Mouse (Mus musculus) olfactory bulb, adult 2 months (tissue): Measurements from ENCODE around the gene Mrpl4. TPM values are rescaled to one million over a fixed set of nuclear protein-coding genes. Genes with fewer than 3 reads are reported as not detected.
A peak's percentile ranks its signal among the peaks of the same experiment; 100 is the strongest.

Experiments
- H3K27ac ChIP-seq: fragments of 200-500 bp; 2 replicates; pipeline ENCODE4 v1.5.1; 2012; ENCODE audit warnings: low read depth, low read length; ENCODE audit not compliant: insufficient read depth
- H3K4me1 ChIP-seq: fragments of 200-500 bp; 2 replicates; pipeline ENCODE4 v1.6.1; 2012; ENCODE audit warnings: low read length; ENCODE audit not compliant: control insufficient read depth, insufficient read depth
- H3K4me3 ChIP-seq: fragments of 200-500 bp; 2 replicates; pipeline ENCODE4 v1.5.1; 2012; ENCODE audit warnings: mild to moderate bottlenecking, low read depth, low read length, moderate library complexity; ENCODE audit not compliant: insufficient read depth
- CTCF ChIP-seq: fragments of 200-500 bp; IDR thresholded peaks from 2 replicates; pipeline ENCODE4 v1.5.1; 2012; ENCODE audit warnings: low read depth, mild to moderate bottlenecking, low read length, moderate library complexity; ENCODE audit not compliant: insufficient read depth
- POLR2A ChIP-seq: fragments of 200-500 bp; IDR thresholded peaks from 2 replicates; pipeline ENCODE4 v1.6.1; 2012; ENCODE audit warnings: mild to moderate bottlenecking, low read depth, low read length, moderate library complexity; ENCODE audit not compliant: insufficient read depth
- WGBS: fragments of 180-500 bp; shearing (Covaris S2); methylation state at CpG from one replicate; pipeline ENCODE4 v1.1.7; 2018; 5-methylcytosine and 5-hydroxymethylcytosine counted together
- polyA plus RNA-seq: library from polyadenylated mRNA; stranded (reverse); fragments of >200 nt; gene quantifications from 2 replicates; pipeline ENCODE4 v1.2.4, GENCODE M21; 2012; ENCODE audit warnings: low replicate concordance; ENCODE audit not compliant: missing spikeins, insufficient read depth, insufficient read length

The Mrpl4 gene
- polyA plus RNA-seq, 1 experiment: not detected

- 84% methylated on average over 19 of the region's 19 CpGs for WGBS
- peaks cover 23% of the 10 kb centered on the region for H3K4me1 ChIP-seq
- TF ChIP-seq POLR2A (no peak), CTCF (no peak)
- no peak overlapping the region for H3K27ac ChIP-seq
- H3K4me3 ChIP-seq: no peak overlapping the region
These were observed 22.8 kb downstream of the Mrpl4 start for GRCm38 (mm10) chr9:21025258-21025810.

GRCm38 (mm10) chr9:21026849-21027248 is 24.3 kb downstream of the Mrpl4 start:
- Histone ChIP-seq H3K4me1 (peaks cover 29% of the 10 kb centered on the region), H3K4me3 (no peak overlapping the region), H3K27ac (no peak overlapping the region)
- TF ChIP-seq CTCF (no peak), POLR2A (no peak)
- 91% methylated on average over 12 of the region's 12 CpGs for WGBS

GRCm38 (mm10) chr9:21027774-21028290 is 25.3 kb downstream of the Mrpl4 start:
- H3K27ac ChIP-seq: no peak overlapping the region
- no peak overlapping the region for H3K4me3 ChIP-seq
- no peak for TF ChIP-seq POLR2A
- TF ChIP-seq CTCF: no peak
- 49% methylated on average over 8 of the region's 8 CpGs for WGBS
- peaks cover 32% of the 10 kb centered on the region for H3K4me1 ChIP-seq

GRCm38 (mm10) chr9:21028560-21029110 is 26.1 kb downstream of the Mrpl4 start:
- H3K4me1 ChIP-seq: peaks cover 40% of the 10 kb centered on the region
- TF ChIP-seq POLR2A (no peak), CTCF (no peak)
- no peak overlapping the region for H3K4me3 ChIP-seq
- H3K27ac ChIP-seq: no peak overlapping the region
- WGBS: 77% methylated on average over 6 of the region's 6 CpGs

- peak within 1 kb of the TSS; percentile 25; the same call in 1 of the 2 replicates for H3K27ac ChIP-seq
- peak within 1 kb of the TSS; percentile 43 for H3K4me3 ChIP-seq
- TF ChIP-seq CTCF: peak; percentile 75; the same call in 1 of the 2 replicates
- no peak for TF ChIP-seq POLR2A
- peaks cover 42% of the 10 kb centered on the region for H3K4me1 ChIP-seq
- WGBS: 4% methylated on average over 37 of the region's 37 CpGs
These were observed 26.9 kb downstream of the Mrpl4 start, which contains the start of gene Icam4 for GRCm38 (mm10) chr9:21029291-21030054. Gene Icam4 (plus strand): TSS chr9:21029373.

- peaks cover 49% of the 10 kb centered on the region for H3K4me1 ChIP-seq
- TF ChIP-seq CTCF (no peak), POLR2A (no peak)
- peak overlapping the region; percentile 43 for H3K4me3 ChIP-seq
- H3K27ac ChIP-seq: peak overlapping the region; percentile 25; the same call in 1 of the 2 replicates
- 28% methylated on average over 22 of the region's 22 CpGs for WGBS
These were observed 27.6 kb downstream of the Mrpl4 start for GRCm38 (mm10) chr9:21030055-21030600.

- H3K4me3 ChIP-seq: peak overlapping the region; percentile 59
- H3K4me1 ChIP-seq: peaks cover 54% of the 10 kb centered on the region
- under 1% methylated on average over 13 of the region's 13 CpGs for WGBS
- TF ChIP-seq POLR2A (no peak), CTCF (no peak)
- H3K27ac ChIP-seq: peak overlapping the region; percentile 93
These were observed 28.3 kb downstream of the Mrpl4 start for GRCm38 (mm10) chr9:21030781-21031250.

- H3K27ac ChIP-seq: peak overlapping the region; percentile 93
- peaks cover 59% of the 10 kb centered on the region for H3K4me1 ChIP-seq
- TF ChIP-seq POLR2A (peak; percentile 45; the same call in 1 of the 2 replicates), CTCF (no peak)
- under 1% methylated on average over 36 of the region's 36 CpGs for WGBS
- peak overlapping the region; percentile 59 for H3K4me3 ChIP-seq
These were observed 28.8 kb downstream of the Mrpl4 start for GRCm38 (mm10) chr9:21031251-21031895.
